Mouse (Mus musculus) cerebellum, adult 2 months (tissue): Measurements from ENCODE around the gene Kcnh2.

Experiments used
- CTCF ChIP-seq: fragments of 200-500 bp; IDR thresholded peaks from 2 replicates; pipeline ENCODE4 v1.5.1; 2011; ENCODE audit warnings: low read depth, mild to moderate bottlenecking, control low read depth, low read length, moderate library complexity, borderline replicate concordance; ENCODE audit not compliant: insufficient read depth
- POLR2A ChIP-seq: fragments of 200-500 bp; IDR thresholded peaks from 2 replicates; pipeline ENCODE4 v1.6.1; 2011; ENCODE audit warnings: low read length, control low read depth, borderline replicate concordance; ENCODE audit not compliant: insufficient read depth

DNA sequence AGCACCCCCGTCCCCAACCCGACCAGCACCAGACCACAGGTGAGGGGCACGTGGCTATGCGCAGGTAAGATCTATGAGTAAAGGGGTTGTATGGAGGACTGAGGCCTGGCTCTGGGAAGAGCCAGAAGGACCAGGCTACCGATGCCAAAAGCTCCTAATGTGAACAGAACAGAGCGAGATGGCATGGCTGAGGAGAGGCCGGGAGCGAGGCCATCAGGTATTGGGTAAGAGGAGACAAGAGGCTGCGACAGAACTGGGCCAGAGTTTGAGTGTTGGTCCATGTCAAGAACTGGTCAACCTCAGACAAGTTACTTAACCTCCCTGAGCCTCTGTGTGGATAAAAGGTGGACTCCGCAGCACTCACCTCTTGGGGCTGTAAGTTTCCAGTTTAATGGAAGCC, 13.6 kb upstream of the Kcnh2 start:
- TF ChIP-seq CTCF: no peak
- no peak for TF ChIP-seq POLR2A
